ENCODE assay signal across 24 mouse cellular contexts in genomic region chr2:90496012-90496679, GRCm38 (mm10).
DNase-seq lines count a peak whose midpoint lies in the region; ATAC-seq and TF ChIP-seq lines count a peak whose summit lies in the region.
"Had no signal": no experiment of that assay in that cellular context is flagged by ENCODE, and none has a peak within 500 bp of the region (broad histone marks: within the 10 kb centered on the region; RNA-seq: fewer than 3 reads in every experiment).

No protein-coding gene starts in this region.

- WGBS in intestine, postnatal 0 days = 74% methylated on average over 4 of the region's 4 CpGs

- H3K4me1 ChIP-seq in intestine, postnatal 0 days (replicated peaks; ENCODE audit: control insufficient read depth, insufficient read depth, low read length) = 0 out of 2 replicates have a peak, but pooled peaks cover 7% of the 10 kb centered on the region

- no peak overlapping the region for H3K27ac ChIP-seq in intestine, postnatal 0 days (ENCODE audit: low read depth, low read length)
- H3K27ac ChIP-seq in layer of hippocampus, adult 2 months = no peak overlapping the region
- H3K27ac ChIP-seq: forebrain, embryonic 12.5 days; heart, adult 2 months; heart, embryonic 15.5 days; hindbrain, postnatal 0 days; kidney, embryonic 15.5 days; limb, embryonic 13.5 days; liver, embryonic 15.5 days; macrophage; midbrain, embryonic 13.5 days; neural tube, embryonic 13.5 days had no signal

- peak; percentile 32 for DNase-seq in thymus, postnatal 0 days (ENCODE audit: low spot score)
- DNase-seq in thymus, postnatal 36 days = no peak
- DNase-seq in layer of hippocampus, adult 2 months (ENCODE audit: low spot score in 2 of 2) = no peak
- DNase-seq in layer of hippocampus, postnatal 14 days (ENCODE audit: low spot score in 2 of 2) = no peak
- no peak for DNase-seq in heart, adult 18-20 months
- DNase-seq: adrenal gland, postnatal 25 days; cerebellum, adult 11-12 months; heart, adult 2 months; heart, postnatal 4 days; layer of hippocampus, postnatal 36 days; right cerebral cortex, adult 18-20 months; spleen, adult 18-20 months had no signal

- no peak overlapping the region for H3K4me3 ChIP-seq in intestine, postnatal 0 days (ENCODE audit: low read depth, low read length)
- H3K4me3 ChIP-seq in layer of hippocampus, adult 2 months = no peak overlapping the region
- H3K4me3 ChIP-seq: forebrain, embryonic 12.5 days; heart, adult 2 months; heart, embryonic 15.5 days; kidney, embryonic 15.5 days; limb, embryonic 13.5 days; liver, embryonic 15.5 days; midbrain, embryonic 13.5 days; neural tube, embryonic 13.5 days had no signal

- no peaks in the 10 kb centered on the region for H3K36me3 ChIP-seq in intestine, postnatal 0 days (ENCODE audit: control insufficient read depth, insufficient read depth)
- H3K36me3 ChIP-seq: forebrain, embryonic 12.5 days; G1E; heart, embryonic 15.5 days; kidney, embryonic 15.5 days; limb, embryonic 13.5 days; liver, embryonic 15.5 days; midbrain, embryonic 13.5 days; neural tube, embryonic 13.5 days had no signal

- ATAC-seq in common myeloid progenitor, adult 5-6 weeks (replicated peaks; ENCODE audit: low read depth, poor library complexity, severe bottlenecking) = peak; percentile 46
- peak; percentile 62 for ATAC-seq in intestine, postnatal 0 days
- ATAC-seq: hindbrain, postnatal 0 days; midbrain, embryonic 13.5 days had no signal

- no peaks in the 10 kb centered on the region for H3K27me3 ChIP-seq in intestine, postnatal 0 days (replicated peaks; ENCODE audit: control insufficient read depth, insufficient read depth, low read length)
- H3K27me3 ChIP-seq: heart, embryonic 15.5 days; kidney, embryonic 15.5 days; limb, embryonic 13.5 days; liver, embryonic 15.5 days; midbrain, embryonic 13.5 days; neural tube, embryonic 13.5 days had no signal

- H3K4me2 ChIP-seq in intestine, postnatal 0 days (replicated peaks; ENCODE audit: low read depth) = no peak overlapping the region
- H3K4me2 ChIP-seq: forebrain, embryonic 12.5 days; heart, embryonic 15.5 days; kidney, embryonic 15.5 days; limb, embryonic 13.5 days; liver, embryonic 15.5 days; midbrain, embryonic 13.5 days; neural tube, embryonic 13.5 days had no signal

- no peak for TF ChIP-seq CTCF in intestine, postnatal 0 days (IDR thresholded peaks at IDR 0.05; ENCODE audit: low read depth)
- TF ChIP-seq CTCF in layer of hippocampus, adult 2 months (conservative IDR thresholded peaks at IDR 0.05) = no peak

- H3K9ac ChIP-seq in intestine, postnatal 0 days (ENCODE audit: low read depth, low read length) = no peak overlapping the region
- H3K9ac ChIP-seq: forebrain, embryonic 12.5 days; heart, embryonic 15.5 days; kidney, embryonic 15.5 days; limb, embryonic 13.5 days; liver, embryonic 15.5 days; midbrain, embryonic 13.5 days; neural tube, embryonic 13.5 days had no signal

- no peaks in the 10 kb centered on the region for H3K9me3 ChIP-seq in intestine, postnatal 0 days (ENCODE audit: control insufficient read depth)
- H3K9me3 ChIP-seq: forebrain, embryonic 12.5 days; G1E; heart, embryonic 15.5 days; kidney, embryonic 15.5 days; limb, embryonic 13.5 days; liver, embryonic 15.5 days; midbrain, embryonic 13.5 days; neural tube, embryonic 13.5 days had no signal
